Mouse (Mus musculus): ENCODE measurements at regions not wholly inside any gene's neighbourhood (a gene's known extent, or its start where the extent isn't known, plus 50 kb on each side); places are given as distances from the start of the nearest gene placed in this dataset.

DNA sequence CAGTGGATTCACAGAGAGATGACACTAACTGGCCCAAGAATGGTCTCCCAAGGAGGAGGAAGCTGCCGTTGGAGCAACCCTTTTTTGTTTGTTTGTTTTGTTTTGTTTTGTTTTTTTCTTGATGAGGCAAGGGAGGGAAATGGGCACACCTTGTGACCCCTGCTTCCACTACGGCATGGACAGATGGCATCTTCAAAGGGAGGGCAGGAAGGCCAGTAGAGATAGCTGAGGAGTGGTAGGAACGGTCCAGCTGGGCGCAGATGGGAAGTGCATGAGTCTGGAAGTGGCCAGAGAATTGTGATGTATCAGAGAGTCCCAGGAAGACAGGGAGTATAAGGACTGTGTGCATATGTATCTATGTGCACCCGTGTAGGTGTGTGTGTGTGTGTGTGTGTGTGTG, 63.1 kb upstream of the Gjb5 start:
- TF ChIP-seq CTCF (IDR thresholded peaks at IDR 0.05; ENCODE audit: control insufficient read depth, insufficient read depth, low read length) (no peak), POLR2A (IDR thresholded peaks at IDR 0.05; ENCODE audit: borderline replicate concordance, control insufficient read depth, low read depth, low read length) (no peak)

All from bone marrow, adult 2 months (tissue).